Mouse (Mus musculus): ENCODE results near the gene Dgkq.
"Not testable (repeated sequence)": the region's sequence is repeated elsewhere in the genome, so short reads cannot be mapped to it uniquely, and the experiment has no call there.

The Dgkq gene

DNA sequence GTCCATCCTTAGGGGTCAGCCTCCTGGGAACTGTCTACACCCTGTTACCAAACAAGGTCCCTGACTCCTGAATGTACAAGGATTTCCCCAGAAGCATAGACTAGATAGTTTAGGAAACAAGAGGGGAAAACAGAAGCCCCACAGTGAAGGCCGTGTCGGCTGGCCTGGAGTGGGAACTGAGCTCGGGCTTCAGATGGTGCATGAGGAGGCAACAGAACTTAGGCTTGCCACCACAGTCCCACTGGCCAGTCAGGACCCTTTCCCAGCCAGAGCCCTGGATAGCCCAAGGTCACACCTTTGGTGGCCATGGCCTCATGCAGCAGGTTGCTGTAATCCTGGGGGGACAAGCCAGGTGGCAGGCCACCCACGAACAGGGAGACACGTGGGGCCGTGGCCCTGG lies 16.1 kb downstream of the Dgkq start:
- no peak for DNase-seq

DNA sequence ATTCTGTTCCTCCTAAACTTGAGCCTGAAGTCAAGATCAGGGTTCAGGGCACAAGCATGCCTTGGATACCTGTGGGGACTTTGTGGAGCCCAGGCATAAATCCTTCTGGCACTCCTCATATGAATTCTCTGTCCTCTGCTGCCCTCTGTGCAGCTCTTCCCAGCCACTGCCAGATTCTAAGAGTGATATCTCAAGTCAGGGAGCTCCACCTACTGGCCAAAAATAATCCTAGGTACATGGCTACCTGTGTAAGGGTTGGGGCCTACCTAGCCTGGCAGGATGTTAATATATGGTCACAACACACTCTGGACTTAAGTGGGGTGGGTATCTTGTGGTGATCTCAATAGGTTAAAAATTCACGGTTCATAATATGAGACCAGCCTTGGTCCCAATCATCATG lies 17.6 kb downstream of the Dgkq start:
- peak; percentile 81 for DNase-seq

DNA sequence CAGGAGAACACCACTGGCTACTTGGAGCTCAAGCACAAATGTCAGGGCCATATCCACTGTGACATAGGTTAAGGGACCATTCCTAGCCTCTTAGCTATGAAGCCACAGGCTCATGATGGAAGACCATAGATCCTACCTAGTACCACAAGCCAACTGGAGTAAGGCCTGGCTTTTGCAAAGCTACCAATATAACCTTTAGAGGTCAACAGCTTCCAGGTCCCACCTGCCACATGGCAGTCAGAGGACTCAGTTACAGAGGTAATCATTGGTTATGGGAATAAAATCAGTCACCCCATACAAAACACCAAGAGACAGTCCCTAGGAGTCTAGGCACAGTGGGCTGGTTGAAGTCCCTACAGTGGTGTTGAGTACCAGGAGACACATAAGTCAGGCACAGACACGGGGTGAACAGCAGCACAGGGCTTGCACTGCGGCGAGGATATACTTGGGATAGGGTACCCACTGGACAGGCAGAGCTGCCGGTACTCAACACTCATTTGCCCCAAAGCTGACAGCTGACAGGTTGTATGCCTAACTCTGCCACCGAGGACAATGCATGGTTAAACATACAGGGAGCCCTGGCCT lies 18.2 kb downstream of the Dgkq start:
- no peak for DNase-seq

DNA sequence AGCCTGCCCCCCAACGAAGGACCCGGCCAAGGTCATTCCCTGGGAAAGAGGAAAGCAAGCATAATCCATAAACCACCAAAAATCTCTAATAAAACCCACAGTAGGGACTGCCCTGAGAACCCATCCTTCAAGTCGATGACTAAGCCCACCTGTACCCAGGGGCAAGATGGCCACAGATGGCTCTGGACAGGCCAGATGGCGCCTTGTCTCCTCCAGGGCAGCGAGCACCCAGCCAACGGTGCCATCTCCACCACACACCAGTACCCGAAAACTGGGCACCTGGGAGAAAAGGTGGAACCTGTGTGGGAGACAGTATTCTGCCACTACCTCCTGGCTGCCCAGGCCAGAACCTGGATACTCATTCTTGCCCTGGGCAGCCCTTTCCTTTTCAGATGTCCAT lies 19.1 kb downstream of the Dgkq start:
- peak; percentile 58 for DNase-seq

DNA sequence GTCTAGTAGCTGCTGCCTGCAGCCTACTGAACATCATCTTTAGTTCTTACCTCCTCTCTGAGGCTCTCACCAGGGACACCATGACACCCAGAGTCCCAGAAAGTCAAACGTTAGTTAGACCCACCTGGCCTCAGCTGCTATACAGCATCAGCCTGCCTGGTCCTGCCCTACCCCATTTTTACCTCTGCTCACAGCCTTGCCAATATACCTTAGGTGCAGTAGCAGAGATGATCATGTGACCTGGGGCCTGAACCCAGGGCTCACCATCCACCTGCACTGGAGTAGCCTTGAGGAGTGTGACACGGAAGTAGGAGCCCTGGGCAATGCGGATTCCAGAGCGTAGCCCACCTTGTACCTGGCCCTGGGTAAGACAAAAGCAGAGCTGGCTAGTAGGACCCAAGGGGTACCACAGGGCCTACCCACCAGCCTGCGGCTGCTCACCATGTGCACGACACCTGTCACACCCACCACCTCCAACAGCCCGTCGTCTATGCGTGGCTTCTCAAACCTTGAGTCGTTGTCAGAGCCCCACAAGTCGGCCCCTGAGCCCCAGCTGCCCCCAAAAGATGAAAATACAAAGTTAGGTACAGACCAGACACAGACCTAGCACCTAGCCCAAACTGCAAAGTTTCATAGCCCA lies 20.4 kb downstream of the Dgkq start:
- no peak for DNase-seq

DNA sequence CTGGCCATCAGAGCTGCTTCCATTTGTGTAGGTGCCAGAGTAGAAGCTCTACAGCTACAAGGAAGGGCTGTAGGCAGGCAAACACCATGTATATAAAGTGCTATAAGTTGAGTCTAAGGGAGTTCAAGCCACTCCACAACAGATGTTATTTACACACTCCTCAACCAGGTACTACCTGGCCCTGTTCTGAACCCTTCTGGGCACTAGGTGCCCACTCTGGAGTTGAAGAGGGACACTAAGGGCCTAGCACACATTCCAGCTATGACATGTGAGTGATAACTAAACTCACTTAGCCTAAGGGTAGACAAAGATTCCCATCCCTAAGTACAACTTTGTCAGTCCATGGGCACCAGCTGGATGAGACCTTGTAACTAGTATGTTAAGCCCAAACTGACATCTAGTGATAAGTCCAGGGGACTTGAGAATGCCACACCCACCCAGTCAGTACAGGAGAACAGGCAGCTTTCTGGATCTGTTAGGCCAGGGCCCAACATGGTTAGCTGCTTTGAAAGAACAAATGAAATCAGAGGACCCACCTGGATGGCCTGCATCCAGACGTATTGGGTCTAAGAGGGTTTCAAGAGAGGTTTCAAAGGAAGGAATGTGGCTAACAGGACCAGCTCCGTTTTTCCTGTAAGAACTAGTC lies 21.5 kb downstream of the Dgkq start:
- DNase-seq, result no peak

DNA sequence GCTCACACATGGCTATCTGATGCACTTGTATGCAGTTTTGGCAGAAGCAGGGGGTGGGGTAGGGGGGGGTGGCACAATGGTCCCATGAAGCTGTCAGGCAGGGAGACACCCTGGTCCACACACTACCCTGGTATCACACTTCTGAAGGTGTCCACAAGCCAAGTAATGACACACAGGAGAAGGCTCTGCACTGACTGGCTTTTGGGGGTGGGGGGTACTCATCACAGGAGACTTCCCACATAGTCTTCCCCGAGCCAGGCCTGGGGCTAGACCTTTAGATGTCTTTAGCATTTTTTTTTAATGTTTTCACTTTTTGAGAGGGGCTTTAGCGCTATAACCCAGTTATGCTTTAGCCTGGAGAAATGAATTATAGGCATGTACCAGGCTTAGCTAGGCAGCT lies 22.2 kb downstream of the Dgkq start:
- no peak for DNase-seq

DNA sequence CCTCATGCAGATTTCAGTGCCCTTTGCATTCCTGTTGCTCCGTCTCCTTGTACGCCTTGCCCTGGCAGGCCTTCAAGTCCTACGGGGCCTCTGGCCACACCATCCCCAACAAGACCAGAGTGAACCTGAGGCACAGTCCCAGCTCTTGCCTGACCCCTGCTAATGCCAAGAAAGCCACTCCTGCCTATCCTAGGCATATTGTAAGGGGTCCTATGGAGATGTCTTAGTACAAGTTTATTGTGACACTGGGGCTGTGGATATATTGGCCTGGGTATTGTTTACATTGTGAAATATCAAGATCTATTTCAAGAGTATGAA lies 23.2 kb downstream of the Dgkq start:
- DNase-seq, result no peak

DNA sequence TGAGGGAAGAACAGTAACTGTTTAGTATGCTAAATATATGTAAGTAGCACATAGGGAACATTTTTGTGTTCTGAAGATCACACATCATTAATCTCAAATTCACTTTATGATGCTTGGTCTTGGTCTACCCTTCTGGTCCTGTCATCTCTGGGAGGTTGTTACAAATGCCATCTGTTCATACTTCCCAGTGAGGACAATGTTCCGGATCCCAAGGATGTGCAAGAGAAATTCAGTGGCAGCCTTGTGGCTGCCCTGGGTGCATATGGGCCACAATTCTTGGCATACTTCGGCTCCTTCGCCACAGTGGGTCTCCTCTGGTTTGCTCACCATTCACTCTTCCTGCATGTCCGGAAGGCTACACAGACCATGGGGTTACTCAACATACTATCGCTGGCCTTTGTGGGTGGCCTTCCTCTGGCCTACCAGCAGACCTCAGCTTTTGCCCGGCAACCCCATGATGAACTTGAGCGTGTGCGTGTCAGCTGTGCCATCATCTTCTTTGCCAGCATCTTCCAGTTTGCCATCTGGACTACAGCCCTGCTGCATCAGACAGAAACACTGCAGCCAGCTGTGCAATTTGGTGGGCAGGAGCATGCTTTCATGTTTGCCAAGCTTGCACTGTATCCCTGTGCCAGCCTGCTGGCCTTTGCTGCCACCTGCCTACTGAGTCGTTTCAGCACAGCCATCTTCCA lies 23.7 kb downstream of the Dgkq start:
- no peak for DNase-seq

DNA sequence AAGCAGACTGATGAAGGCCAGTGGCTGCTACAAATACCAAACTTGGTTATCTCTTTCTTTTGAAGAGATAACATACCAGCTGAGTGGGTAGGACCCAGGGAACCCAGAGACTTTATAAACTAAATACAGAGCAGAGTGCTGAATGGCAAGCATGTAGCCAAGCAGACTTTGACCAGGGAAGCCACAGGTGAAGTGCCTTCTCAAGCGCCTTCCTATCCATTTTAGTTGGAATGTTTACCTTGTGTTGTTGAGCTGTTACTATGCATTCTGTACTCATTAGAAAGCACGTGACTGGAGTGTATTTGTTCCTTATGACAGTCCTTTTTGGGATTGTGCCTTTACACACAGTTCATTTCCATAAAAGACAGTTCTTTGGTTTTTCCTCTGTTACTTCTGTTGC lies 25.8 kb downstream of the Dgkq start:
- DNase-seq, result no peak

DNA sequence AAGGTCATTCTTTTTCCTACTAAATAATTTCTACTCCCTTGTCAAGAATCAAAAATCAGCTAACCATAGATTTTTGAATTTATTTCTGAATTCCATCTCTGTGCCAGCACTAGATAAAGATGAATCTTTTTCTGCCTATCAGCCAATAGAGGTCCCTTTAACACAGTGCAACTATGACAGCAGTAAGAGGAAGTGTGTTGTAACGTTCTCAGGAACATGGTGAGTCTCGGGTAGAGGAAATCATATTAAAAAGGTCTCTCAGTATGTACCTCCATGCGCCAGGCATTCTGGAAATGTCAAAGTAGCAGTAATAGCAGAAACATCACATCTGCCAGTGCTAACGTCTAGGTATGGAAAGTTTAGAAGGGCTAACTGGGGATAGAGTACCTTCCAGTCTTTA lies 33.3 kb downstream of the Dgkq start:
- no peak for DNase-seq

DNA sequence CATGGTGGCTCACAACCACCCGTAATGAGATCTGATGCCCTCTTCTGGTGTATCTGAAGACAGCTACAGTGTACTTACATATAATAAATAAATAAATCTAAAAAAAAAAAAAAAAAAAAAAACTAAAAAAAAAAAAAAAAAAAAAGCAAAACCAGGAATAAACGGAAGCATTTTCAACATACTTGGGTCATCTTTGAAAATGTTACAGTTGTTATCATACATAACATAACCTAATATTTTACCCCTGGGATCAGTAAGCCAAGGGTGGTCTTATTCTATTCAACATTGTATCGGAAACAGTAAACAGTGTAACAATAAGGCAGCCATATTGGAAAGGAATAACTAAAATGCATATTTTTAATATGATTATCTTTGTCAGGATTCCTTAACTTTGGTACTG lies 35.4 kb downstream of the Dgkq start:
- not testable (repeated sequence) for DNase-seq

DNA sequence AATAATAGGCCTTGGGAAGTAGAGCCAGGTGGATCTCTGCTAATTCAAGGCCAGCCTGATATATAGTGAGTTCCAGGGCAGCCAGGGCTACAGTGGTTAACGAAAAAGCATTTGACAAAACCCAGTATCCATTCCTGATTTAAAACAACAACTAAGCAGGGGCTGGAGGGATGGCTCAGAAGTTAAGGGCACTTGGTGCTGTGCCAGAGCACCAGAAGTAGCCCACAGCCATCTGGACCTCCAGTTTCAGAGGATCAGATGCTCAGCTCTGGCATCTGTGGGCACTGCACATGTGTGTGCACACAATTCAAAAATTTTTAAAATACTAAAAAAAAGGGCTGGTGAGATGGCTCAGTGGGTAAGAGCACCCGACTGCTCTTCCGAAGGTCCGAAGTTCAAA lies 35.8 kb downstream of the Dgkq start:
- no peak for DNase-seq

DNA sequence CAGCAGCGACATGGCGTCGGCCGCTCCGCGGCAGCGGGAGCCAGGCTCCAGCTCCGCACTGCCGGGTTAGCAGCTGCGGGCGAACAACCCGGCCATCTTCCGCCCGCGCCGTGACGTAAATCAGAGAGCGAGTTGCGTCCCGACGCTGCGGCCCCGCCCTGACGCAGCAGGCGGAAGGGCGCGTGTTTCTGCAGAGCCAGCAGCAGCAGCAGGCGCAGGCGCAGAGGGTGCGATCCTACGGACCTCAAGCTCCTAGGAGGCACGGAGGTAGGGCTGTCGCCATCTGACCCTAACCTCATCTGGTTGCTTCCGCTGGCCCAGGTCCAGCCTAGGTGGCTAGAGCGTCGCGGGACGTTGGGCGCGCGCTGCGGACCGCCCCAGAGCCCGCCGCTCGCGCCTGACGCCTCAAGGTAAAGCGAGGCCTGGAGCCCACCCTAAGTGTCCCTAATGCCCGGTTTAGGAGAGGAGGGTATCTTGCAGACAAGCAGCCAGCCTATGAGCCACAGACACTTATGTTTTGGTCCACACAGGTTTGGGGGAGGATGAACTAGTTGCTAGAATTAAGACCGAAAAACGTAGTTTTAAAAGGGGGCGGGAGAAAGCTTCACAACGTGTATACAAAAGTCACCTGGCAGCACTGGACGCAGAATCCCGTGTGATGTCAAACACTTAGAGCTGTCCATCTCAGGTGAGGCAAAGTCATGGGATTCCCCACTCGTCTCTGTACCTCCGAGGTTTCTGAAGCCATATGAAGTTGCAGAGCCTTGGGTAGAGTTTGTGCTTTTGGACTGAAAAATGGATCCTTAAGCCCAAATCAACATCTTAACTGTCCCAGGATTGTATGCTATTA lies 39.6 kb downstream of the Dgkq start, which contains the start of the genes Gak and Tmem175:
Gene Gak (minus strand): TSS at position 122 of the 850 bp plus-strand sequence.
Gene Tmem175 (plus strand): TSS at position 137 of the 850 bp plus-strand sequence.
- DNase-seq, result peak; percentile 90

DNA sequence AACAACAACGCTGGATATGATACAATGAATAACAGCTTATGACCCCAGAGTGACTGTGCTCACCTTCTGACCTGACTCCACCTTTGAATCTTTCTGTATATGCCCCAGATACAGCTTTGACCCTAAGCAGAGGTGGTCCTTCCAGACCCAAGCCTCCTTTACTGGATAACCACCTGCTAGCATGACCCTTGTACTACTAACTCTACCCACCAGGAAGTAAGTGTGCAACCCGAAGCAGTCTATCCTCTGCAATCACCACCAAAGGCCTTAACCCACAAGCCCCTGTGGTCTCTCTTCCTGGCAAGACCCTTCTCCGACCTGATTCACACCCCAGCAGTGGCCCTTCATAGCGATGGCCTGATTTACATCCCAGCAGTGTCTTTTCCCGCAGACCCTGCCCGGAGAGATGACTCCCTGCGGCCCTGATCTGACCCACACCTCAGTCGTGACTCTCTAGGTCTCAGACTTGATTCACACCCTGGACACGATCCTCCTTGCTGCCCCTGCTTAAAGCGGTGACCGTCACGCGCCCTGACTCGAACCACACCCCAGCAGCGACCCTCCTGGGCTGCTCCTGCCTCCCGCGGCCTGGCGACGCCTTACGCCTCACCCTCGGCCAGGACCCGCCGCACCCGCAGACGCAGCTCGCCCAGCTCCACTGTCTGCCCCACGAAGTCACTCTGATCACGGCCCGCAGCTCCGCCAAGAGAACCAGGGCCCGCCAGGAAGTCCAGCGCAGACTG lies 40.4 kb downstream of the Dgkq start:
- no peak for DNase-seq

DNA sequence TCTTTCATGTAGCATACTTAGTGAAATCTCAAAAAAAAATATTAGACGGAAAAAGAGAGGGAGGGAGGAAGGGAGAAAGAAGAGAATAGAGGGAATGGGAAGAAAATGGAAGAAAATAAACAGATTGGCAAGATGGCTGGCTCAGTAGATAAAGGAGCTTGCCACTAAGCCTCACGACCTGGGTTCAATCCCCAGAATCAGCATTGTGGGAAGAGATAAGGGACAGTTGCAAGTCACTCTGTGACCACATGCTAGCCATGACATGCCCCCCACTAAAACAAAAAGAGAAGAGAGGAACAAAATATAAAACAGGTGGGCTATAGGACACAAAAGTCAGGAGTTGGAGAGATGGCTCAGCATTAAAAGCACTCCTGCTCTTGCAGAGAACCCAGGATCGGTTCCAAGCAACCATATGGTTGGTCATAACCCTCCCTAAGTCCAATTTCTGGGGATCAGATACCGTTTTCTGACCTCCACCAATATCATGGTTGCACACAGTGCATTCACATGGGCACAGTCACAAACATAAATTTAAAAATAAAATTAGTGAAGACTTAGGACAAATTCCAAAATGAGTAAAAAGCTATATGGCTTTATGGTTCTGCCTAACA lies 43.3 kb downstream of the Dgkq start:
- DNase-seq, result no peak

DNA sequence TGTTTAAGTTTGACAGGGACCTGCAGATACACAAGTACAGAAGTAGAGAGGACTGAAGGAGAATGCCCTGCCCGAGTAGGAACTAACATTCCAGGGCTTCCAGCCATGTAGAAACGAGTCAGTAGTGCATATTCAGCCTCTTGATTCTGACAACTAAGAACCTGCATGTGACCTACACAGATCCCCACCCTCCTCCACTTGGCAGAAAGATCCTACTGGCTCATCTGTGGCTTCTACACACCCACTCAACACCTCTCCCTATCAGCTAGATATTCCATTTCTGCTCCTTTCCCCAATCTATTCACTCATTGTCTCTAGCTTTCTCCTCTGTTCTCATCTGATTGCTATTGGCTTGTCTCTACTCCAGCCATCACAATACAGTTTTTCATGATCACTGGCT lies 47.6 kb downstream of the Dgkq start:
- no peak for DNase-seq

DNA sequence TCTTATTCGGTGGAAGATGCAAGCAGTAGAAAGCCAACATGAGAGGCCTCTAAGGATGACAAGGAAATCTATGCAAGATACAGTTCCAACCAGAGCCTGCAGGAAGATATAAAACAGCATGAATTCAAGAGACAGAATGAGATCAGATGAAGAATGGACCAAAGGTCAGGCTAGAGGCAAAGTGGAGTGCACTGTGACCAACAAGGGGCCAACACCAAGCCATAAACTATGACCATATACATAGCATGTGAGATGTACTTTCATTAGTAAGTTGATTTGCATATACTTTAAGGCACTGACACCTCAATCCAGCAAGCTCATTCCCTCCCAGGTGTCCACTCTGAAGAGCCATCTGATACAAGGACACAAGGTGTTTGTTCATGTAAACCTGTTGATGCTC lies 59.0 kb downstream of the Dgkq start:
- no peak for DNase-seq

DNA sequence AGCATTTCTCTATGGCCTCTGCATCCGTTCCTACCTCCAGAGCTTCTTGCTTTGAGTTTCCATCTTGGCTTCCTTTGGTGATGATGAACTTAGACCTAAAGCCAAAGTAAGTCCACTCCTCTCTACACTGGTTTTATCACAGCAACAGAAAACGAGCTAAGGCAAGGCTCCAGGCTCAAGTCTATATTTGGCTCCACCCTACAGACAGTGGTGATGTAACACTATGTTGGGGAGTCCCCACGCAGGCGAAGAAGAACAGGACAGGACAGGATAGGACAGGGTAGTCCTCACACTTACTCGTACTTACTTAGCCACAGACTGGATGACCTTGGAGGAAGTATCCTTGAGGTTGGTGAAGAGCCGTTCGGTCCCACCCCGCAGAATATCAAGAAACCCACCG lies 66.9 kb downstream of the Dgkq start:
- no peak for DNase-seq

DNA sequence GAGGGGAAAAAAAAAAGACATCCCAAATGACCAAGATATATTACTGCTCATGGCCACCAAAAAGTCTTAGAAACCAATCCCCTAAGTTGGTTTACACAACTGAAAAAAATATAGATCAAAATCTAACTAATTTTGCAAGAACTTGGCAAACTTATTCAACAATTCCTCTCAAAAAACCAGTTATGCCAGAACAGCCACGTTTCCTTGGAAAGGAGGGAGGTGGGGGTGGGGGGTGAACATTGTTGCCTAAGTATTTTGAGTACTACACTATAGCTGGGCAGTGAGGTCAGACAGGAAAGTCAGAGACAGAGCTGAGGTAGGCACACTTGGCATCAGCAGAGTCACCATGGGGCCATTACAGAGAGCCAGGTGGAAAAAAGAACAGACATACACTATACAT lies 69.5 kb downstream of the Dgkq start:
- no peak for DNase-seq
